Mouse (Mus musculus) liver, adult 2 months (tissue): ENCODE results near the gene Mef2c. TPM values are rescaled to one million over a fixed set of nuclear protein-coding genes. Genes with fewer than 3 reads are reported as not detected.

Source experiments
- DNase-seq: peaks from one replicate; pipeline ENCODE4 v3.0.0-alpha.2; 2011; ENCODE audit warnings: low read depth, low spot score; ENCODE audit errors: extremely low read depth
- H3K27ac ChIP-seq: fragments of 200-500 bp; replicated peaks from 2 replicates; pipeline ENCODE4 v1.5.1; 2012; ENCODE audit warnings: low read depth, mild to moderate bottlenecking, control low read depth, inconsistent platforms, low read length; ENCODE audit not compliant: insufficient read depth
- H3K27me3 ChIP-seq: fragments of 200-500 bp; 2 replicates; pipeline ENCODE4 v1.6.1; 2012; ENCODE audit warnings: mild to moderate bottlenecking, moderate library complexity, low read length, inconsistent platforms; ENCODE audit not compliant: control insufficient read depth, insufficient read depth
- H3K36me3 ChIP-seq: fragments of 200-500 bp; 2 replicates; pipeline ENCODE4 v1.6.1; 2012; ENCODE audit warnings: low read length, inconsistent platforms; ENCODE audit not compliant: control insufficient read depth, insufficient read depth
- H3K4me1 ChIP-seq: fragments of 200-500 bp; 2 replicates; pipeline ENCODE4 v1.6.1; 2011; ENCODE audit warnings: low read length; ENCODE audit not compliant: control insufficient read depth, insufficient read depth
- H3K4me3 ChIP-seq: fragments of 200-500 bp; 2 replicates; pipeline ENCODE4 v1.5.1; 2011; ENCODE audit warnings: low read depth, mild to moderate bottlenecking, control low read depth, low read length, moderate library complexity; ENCODE audit not compliant: insufficient read depth
- H3K79me2 ChIP-seq: fragments of 200-500 bp; 2 replicates; pipeline ENCODE4 v1.6.1; 2012; ENCODE audit warnings: inconsistent platforms, mild to moderate bottlenecking, low read length, moderate library complexity; ENCODE audit not compliant: control insufficient read depth, insufficient read depth
- H3K9ac ChIP-seq: fragments of 200-500 bp; 2 replicates; pipeline ENCODE4 v1.6.1; 2012; ENCODE audit warnings: low read depth, mild to moderate bottlenecking, control low read depth, inconsistent platforms, low read length
- CTCF ChIP-seq: fragments of 200-500 bp; IDR thresholded peaks from 2 replicates; pipeline ENCODE4 v1.5.1; 2011; ENCODE audit warnings: low read depth, low read length, control low read depth
- POLR2A ChIP-seq: fragments of 200-500 bp; IDR thresholded peaks from 2 replicates; pipeline ENCODE4 v1.6.1; 2011; ENCODE audit warnings: low read length, control low read depth; ENCODE audit not compliant: insufficient read depth; ENCODE audit errors: extremely low read depth
- WGBS: fragments of 180-500 bp; shearing (Covaris S2); methylation state at CpG from one replicate; pipeline ENCODE4 v1.1.7; 2018; 5-methylcytosine and 5-hydroxymethylcytosine counted together
- polyA plus RNA-seq: library from polyadenylated mRNA; depleted of rRNA; stranded (reverse); fragments of >200 nt; gene quantifications from 2 replicates; pipeline ENCODE4 v1.2.3, GENCODE M21; 2012
- total RNA-seq: library from RNA; depleted of rRNA; stranded (reverse); fragments of >200 nt; gene quantifications from 2 replicates; pipeline ENCODE4 v1.2.3, GENCODE M21; 2014

Gene Mef2c
- total and polyA plus RNA-seq, 2 experiments: 1.3 to 3.9 TPM

GRCm38 (mm10) chr13:83574866-83575265, 71.0 kb downstream of the Mef2c start:
- Histone ChIP-seq H3K36me3 (no peaks in the 10 kb centered on the region), H3K27me3 (no peaks in the 10 kb centered on the region), H3K9ac (no peak overlapping the region), H3K27ac (no peak overlapping the region), H3K79me2 (no peaks in the 10 kb centered on the region), H3K4me3 (no peak overlapping the region), H3K4me1 (no peaks in the 10 kb centered on the region)
- 68% methylated on average over 8 of the region's 8 CpGs for WGBS
- TF ChIP-seq CTCF (no peak), POLR2A (no peak)
- no peak for DNase-seq

- TF ChIP-seq CTCF (no peak), POLR2A (no peak)
- no peak for DNase-seq
- Histone ChIP-seq H3K4me3 (no peak overlapping the region), H3K27me3 (no peaks in the 10 kb centered on the region), H3K27ac (no peak overlapping the region), H3K36me3 (no peaks in the 10 kb centered on the region), H3K79me2 (no peaks in the 10 kb centered on the region), H3K4me1 (no peaks in the 10 kb centered on the region), H3K9ac (no peak overlapping the region)
- WGBS: 92% methylated on average over 3 of the region's 3 CpGs
Observed at GRCm38 (mm10) chr13:83579410-83579809, 75.6 kb downstream of the Mef2c start.

- Histone ChIP-seq H3K4me3 (no peak overlapping the region), H3K79me2 (no peaks in the 10 kb centered on the region), H3K4me1 (no peaks in the 10 kb centered on the region), H3K27me3 (no peaks in the 10 kb centered on the region), H3K9ac (no peak overlapping the region), H3K36me3 (no peaks in the 10 kb centered on the region), H3K27ac (no peak overlapping the region)
- TF ChIP-seq CTCF (no peak), POLR2A (no peak)
- DNase-seq: no peak
- WGBS: 82% methylated on average over 5 of the region's 5 CpGs
Observed at GRCm38 (mm10) chr13:83580856-83581255, 77.0 kb downstream of the Mef2c start.

GRCm38 (mm10) chr13:83582564-83582963, 78.7 kb downstream of the Mef2c start:
- Histone ChIP-seq H3K79me2 (no peaks in the 10 kb centered on the region), H3K9ac (no peak overlapping the region), H3K27ac (no peak overlapping the region), H3K4me3 (no peak overlapping the region), H3K4me1 (no peaks in the 10 kb centered on the region), H3K27me3 (no peaks in the 10 kb centered on the region), H3K36me3 (no peaks in the 10 kb centered on the region)
- TF ChIP-seq CTCF (no peak), POLR2A (no peak)
- peak; percentile 4 for DNase-seq
- WGBS: 82% methylated on average over 1 of the region's 1 CpGs

GRCm38 (mm10) chr13:83583881-83584280, 80.0 kb downstream of the Mef2c start:
- WGBS: 95% methylated on average over 4 of the region's 4 CpGs
- Histone ChIP-seq H3K27ac (no peak overlapping the region), H3K9ac (no peak overlapping the region), H3K27me3 (no peaks in the 10 kb centered on the region), H3K36me3 (no peaks in the 10 kb centered on the region), H3K4me1 (no peaks in the 10 kb centered on the region), H3K4me3 (no peak overlapping the region), H3K79me2 (no peaks in the 10 kb centered on the region)
- TF ChIP-seq POLR2A (no peak), CTCF (no peak)
- no peak for DNase-seq

GRCm38 (mm10) chr13:83585359-83585758, 81.5 kb downstream of the Mef2c start:
- no peak for DNase-seq
- Histone ChIP-seq H3K79me2 (no peaks in the 10 kb centered on the region), H3K9ac (no peak overlapping the region), H3K4me1 (no peaks in the 10 kb centered on the region), H3K4me3 (no peak overlapping the region), H3K27me3 (no peaks in the 10 kb centered on the region), H3K27ac (no peak overlapping the region), H3K36me3 (no peaks in the 10 kb centered on the region)
- TF ChIP-seq CTCF (no peak), POLR2A (no peak)
- 80% methylated on average over 5 of the region's 5 CpGs for WGBS
